Mouse (Mus musculus): ENCODE measurements around the gene Rpl31.

The Rpl31 gene

GRCm38 (mm10) chr1:39367045-39367444 is 597 bp upstream of the Rpl31 start:
- no peak for DNase-seq (ENCODE audit: low spot score)

GRCm38 (mm10) chr1:39368267-39368841 is 712 bp downstream of the Rpl31 start:
- DNase-seq (ENCODE audit: low spot score): no peak

DNA sequence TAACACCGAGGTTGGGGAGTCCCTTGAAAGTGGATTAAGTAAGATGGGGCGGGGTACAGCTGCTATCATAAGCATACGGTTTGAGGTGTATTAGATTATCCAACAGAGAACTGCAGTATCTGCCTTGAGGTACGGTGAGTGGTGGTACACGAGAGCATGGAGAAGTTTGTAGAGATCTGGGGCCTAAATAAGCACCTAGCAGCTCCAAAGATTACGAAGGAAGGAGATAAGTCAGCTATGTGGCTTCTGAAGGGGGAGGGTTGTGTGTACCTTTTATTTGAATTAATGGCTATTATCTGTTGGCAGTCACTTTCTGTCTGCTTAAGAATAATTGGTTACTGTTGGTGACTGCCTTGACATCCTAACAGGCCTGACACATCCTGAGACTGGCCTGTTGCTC is 2.8 kb downstream of the Rpl31 start:
- no peak for DNase-seq (ENCODE audit: low spot score)

DNA sequence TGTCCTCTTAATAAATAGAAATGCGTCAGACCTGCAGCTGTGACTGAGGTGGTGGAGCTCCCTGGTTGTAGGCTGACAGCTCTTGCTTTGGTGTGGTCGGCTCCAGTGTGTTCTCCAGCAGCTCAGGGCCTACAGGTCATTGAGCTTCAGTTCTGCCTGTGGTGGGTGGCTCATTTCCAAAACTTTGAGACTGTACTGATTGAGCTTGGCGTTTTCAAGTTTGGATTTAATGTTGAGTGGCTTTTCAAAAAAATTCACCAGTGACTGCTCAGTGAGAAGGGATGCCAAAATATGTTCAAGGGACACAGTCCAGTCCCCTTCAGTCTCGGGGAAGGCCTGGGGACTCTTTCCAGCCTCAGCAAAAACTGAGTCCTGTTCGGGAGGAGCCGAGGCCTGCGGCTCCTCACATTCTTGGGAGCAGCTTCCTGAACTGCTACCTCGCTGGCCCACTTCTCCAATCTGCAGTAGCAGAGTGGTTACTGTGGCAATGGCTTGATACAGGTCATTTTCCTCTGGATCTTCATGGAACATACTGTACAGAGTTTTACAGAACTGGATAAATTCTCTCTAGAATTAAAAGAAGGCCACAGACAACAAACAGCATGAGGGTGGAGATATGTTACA is 4.7 kb downstream of the Rpl31 start:
- DNase-seq (ENCODE audit: low spot score): no peak

DNA sequence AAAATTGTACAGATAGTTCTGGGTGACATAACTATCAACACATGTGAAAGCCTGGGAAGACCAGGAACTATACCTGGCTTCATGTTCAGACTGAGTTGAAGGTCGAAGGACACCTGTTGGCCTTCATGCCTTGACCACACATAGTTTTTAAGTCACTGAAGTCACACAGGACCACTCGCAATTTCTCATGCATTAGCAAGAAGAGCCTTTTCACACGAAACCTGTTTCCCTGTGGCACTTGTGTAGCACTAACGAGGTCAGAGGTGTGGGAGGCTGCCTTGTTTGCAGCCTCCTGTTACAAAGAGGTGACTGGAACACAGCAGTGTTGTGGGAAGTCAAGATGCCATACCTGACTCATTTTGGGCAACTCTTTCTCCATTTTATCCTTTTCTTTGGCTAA is 5.7 kb downstream of the Rpl31 start:
- DNase-seq (ENCODE audit: low spot score): no peak

DNA sequence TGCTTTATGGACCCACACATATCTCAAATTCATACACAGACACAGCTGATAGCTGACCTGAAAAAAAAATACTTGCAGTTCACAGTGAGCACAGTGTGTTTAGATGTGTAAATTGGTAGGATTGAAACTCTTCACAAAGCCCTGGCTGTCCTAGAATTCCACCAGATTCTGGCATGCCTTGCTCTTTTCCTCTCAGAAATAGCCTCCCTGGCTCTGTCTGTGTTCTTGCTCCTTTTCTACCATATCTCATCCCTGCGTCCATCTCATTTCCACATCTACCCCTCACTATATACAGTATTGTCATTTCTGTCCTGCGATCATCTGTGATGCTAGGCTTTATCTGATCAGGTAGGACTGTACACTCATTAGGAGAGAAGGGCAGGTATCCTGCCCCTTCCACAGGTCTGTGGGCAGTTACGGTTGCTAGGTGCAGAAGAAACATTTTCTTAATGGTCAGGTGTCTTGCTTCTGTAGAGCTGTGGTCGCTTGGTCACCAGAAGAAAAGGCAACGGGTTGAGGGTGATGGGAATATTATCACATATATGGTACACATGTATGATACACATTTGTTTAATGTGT is 6.7 kb downstream of the Rpl31 start:
- DNase-seq (ENCODE audit: low spot score): no peak

- DNase-seq (ENCODE audit: low spot score): no peak
Observed at GRCm38 (mm10) chr1:39376121-39376520, 8.5 kb downstream of the Rpl31 start.

- DNase-seq (ENCODE audit: low spot score): no peak
Observed at GRCm38 (mm10) chr1:39376726-39377240, 9.1 kb downstream of the Rpl31 start.

GRCm38 (mm10) chr1:39378540-39378939 is 10.9 kb downstream of the Rpl31 start:
- no peak for DNase-seq (ENCODE audit: low spot score)

DNA sequence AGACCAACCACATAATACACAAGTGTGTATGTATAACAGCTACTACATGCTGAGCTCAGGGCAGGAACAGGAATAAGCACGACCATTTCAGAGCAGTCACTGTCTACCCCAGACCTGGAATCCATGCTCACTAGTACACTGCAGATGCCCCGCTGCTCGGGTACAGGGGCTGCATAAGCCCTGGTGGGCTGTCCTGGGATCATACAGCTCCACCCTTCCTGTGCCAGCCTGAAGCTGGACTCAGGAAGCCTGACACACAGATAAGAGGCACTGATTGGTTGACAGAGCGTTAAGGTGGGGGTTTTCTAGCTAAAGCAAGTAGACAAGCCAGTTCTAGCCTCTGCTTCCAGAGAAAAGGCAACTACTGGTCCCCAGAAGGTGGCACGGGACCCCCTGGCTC is 11.4 kb downstream of the Rpl31 start:
- DNase-seq (ENCODE audit: low spot score): no peak

DNA sequence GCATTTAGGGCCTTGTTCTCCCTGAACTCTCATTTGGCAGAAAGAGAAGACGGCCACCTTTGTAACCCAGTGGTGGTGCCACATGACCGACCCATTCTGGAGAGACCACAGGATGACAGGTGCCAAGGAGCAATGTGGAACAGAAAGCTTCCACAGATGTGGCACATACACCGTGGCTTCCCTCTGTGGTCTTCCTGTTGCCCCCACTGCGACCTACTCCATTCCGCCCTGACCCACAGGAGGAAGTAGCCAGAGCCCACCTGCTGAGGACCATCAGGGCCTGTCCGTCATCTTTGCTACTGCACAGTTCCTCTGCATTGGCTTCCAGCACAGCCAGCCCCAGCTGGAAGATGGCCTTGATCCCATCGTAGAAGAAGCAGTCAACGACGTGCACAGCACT is 13.4 kb downstream of the Rpl31 start:
- no peak for DNase-seq (ENCODE audit: low spot score)

GRCm38 (mm10) chr1:39384914-39385313 is 17.3 kb downstream of the Rpl31 start:
- no peak for DNase-seq (ENCODE audit: low spot score)

DNA sequence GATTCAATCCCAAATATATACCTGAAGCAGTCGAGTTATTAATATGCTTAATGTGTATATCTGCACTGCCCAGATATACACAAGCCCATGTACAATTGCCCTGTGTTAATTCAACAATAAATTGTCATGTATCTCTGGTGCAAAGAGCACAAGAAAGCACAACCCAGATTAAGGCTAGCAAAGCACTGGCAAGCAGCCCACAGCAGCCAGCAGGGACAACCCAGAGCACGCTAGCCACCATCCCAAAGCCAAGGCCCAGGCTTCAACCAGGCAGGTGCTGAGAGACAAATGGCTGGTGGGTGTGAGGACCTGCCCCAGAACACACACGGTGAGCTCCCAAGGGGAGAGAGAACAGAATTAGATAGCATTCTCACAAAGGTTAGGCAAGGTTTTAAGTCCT is 18.8 kb downstream of the Rpl31 start:
- DNase-seq (ENCODE audit: low spot score): no peak

DNA sequence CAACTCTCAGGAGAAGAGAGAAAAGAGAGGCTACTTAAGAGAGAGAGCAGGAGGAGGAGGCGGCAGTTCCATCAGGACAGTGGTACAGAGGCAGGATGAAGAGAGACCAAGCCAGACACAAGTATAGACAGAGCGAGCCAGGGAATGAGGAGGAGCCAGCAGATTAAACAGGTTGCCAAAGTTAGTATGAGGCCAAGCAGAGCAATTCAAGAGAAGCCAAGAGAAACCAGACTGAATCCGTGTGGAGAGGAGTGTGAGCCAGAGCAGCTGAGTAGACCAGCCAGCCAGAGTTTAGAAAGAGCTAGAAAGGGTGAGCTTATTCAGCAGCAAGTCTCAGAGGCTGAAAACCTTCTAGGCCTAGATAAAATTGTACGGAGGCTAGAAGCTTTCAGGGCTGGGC is 19.9 kb downstream of the Rpl31 start:
- DNase-seq (ENCODE audit: low spot score): no peak

DNA sequence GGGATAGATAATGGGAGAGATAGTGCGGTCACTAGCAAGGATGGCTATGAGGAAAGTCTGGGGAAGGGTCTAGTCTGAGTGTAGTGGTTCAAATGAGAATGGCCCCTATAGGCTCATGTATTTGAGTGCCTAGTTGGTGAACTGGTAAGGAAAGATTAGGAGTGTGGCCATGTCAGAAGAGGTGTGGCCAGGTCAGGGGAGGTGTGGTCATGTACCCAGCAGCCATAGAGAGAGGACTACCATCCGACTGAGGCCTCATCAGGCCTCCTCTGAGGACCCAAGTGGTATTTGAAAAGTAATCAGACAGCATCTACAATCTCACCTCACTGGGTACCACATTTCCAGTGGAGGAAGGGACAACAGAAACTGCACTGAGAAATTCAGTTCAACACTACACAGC is 20.5 kb downstream of the Rpl31 start:
- DNase-seq (ENCODE audit: low spot score): no peak

DNA sequence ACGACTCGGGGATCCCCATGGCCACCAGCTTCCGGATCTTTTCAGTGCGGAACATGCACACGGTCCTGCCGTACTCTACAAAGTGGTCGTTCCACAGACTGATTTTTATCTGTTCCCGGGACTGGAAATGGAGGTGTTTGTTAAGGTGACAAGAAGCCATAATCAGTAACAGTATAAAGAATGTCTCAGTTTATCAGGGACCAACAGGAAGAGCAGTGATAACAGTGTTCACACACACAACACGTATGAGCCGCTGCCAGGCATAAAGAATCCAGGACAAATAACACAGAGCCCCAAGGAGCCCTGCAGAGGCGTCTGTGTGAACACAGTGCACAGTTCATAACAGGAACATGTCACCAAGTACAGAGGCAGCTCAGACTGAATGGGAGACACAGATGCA is 21.7 kb downstream of the Rpl31 start:
- DNase-seq (ENCODE audit: low spot score): no peak

DNA sequence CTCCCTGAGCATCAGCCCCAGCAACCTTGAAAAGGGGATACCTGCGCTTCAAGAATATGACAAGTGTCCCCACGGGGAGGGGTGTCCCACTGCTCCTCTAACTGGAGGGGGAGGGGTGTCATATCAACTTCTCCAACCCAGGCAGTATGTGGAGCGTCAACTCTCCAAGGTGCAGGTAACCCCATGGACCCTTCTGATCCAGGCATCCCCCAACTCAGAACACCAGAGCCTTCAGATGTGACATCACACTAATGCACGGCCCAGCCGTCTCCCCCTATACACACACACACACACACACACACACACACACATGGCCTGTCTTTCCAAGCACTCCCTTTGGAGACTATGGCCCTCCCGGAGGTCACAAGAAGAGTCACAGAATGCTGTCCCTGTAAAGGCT is 24.0 kb downstream of the Rpl31 start:
- no peak for DNase-seq (ENCODE audit: low spot score)

- peak; percentile 80 for DNase-seq (ENCODE audit: low spot score)
Observed at GRCm38 (mm10) chr1:39392189-39392588, 24.5 kb downstream of the Rpl31 start.

DNA sequence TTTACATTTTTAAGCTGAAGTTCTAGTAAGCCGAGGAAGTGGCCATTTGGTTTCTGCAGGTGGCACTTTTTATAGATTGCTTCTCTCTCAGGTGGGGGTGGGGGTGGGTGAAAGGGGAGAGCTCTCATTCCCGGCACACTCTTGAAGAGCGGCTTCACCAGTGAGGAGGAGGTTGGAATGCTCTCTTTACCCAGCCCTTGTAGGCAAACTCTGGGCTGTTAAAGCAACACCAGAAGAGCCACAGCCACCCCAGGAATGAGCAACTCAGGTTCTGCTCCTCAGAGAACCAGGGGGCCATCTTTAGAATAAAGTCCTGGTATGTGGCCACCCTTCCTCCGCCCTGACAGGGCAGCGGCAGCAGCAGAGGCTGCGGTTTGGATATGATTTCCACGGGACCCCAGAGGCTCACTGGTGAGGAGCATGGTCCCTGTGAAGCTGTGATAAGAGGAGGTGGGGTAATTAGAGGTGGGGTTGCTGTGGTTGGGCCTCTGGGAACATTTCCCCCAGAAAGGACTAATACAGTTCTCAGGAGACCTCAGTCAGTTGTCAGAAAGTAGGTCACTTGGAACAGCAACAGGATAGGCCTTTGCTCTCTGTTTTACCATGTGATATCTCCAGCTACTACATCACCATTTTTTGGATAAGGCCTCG is 25.7 kb downstream of the Rpl31 start:
- no peak for DNase-seq (ENCODE audit: low spot score)

GRCm38 (mm10) chr1:39394096-39394495 is 26.5 kb downstream of the Rpl31 start:
- DNase-seq (ENCODE audit: low spot score): no peak

DNA sequence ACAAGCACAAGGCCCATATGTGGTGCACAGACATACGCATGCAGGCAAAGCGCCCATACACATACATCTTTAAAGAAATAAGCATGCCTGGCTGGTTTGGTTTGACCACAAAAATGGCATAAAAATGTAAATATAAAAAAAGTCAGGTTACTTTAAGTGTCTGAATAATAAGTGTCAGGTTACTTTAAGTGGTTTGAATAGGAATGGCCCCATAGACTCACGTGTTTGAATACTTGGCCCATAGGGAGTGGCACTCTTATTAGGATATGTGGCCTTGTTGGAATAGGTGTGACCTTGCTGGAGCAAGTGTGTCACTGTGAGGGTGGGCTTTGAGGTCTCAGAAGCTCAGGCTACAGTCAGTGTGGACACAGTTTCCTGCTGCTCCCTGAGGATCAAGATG is 27.0 kb downstream of the Rpl31 start:
- no peak for DNase-seq (ENCODE audit: low spot score)

DNA sequence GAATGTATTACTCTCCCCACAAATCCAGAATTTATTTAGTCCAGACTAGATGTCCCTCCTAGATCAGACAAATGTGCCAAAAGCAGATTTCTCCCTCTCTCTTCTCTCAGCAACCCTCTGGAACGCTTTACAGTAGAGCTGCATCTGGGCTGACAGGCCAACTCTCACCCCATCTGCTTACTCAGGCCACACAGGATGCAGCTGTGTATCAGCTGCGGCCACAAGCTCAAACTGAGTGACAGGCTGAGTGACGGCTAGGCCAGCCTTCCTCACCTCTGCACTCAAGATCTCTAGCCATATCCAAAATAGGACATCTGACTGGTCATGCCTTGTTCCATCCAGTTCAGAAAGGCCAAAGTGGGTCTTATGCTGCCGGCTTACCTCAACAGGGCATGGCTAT is 28.7 kb downstream of the Rpl31 start:
- DNase-seq (ENCODE audit: low spot score): no peak

DNA sequence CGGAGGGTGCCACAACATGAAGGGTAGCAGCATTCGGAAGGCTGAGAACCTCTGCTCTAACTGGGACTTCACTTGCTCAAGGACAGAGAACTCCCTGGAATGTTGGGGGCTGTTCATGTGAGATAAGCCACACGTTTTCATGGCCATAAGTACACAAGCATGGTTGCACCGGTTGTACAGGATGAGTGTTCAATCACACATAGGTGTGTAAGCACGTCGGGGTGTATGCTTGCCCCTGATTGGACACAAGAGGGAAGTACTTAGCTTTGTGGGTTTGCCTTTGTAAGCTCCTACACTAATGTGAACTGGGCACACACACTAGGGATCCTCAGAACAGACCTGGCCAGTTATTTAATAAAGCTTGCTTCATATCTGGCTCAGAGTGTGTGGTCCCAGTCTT is 30.6 kb downstream of the Rpl31 start:
- no peak for DNase-seq (ENCODE audit: low spot score)

Data from embryo, embryonic 10 days (tissue).